Mouse (Mus musculus) stomach, postnatal 0 days (tissue): Measurements from ENCODE around the gene Nlgn1.

Source experiments
- CTCF ChIP-seq: IDR thresholded peaks from 2 replicates; pipeline ENCODE4 v1.5.1; 2016; ENCODE audit warnings: antibody characterized with exemption, low read depth, mild to moderate bottlenecking, moderate library complexity
- EP300 ChIP-seq: optimal IDR thresholded peaks from 2 replicates; pipeline ENCODE3; 2016; ENCODE audit warnings: antibody characterized with exemption

- TF ChIP-seq CTCF (no peak), EP300 (no peak)
Measured at GRCm38 (mm10) chr3:25645895-25646691, 686.2 kb downstream of the Nlgn1 start.
